ENCODE assay signal across 17 mouse cellular contexts in genomic region chr2:65553473-65553872, GRCm38 (mm10). TPM values are rescaled to one million over a fixed set of nuclear protein-coding genes. Genes with fewer than 3 reads are reported as not detected.
"Had no signal": no experiment of that assay in that cellular context is flagged by ENCODE, and none has a peak within 500 bp of the region (broad histone marks: within the 10 kb centered on the region; RNA-seq: fewer than 3 reads in every experiment).

No protein-coding gene starts in this region.

- H3K4me3 ChIP-seq: limb, embryonic 12.5 days; limb, embryonic 15.5 days; lung, embryonic 15.5 days; midbrain, embryonic 13.5 days had no signal

- H3K9ac ChIP-seq: limb, embryonic 12.5 days; limb, embryonic 15.5 days; liver, embryonic 14.5 days; lung, embryonic 15.5 days; midbrain, embryonic 13.5 days had no signal

- ATAC-seq: intestine, embryonic 16.5 days had no signal

- H3K27ac ChIP-seq: limb, embryonic 12.5 days; limb, embryonic 15.5 days; liver, embryonic 14.5 days; lung, embryonic 15.5 days; macrophage had no signal

- H3K4me1 ChIP-seq: limb, embryonic 15.5 days had no signal

- H3K27me3 ChIP-seq: limb, embryonic 12.5 days; limb, embryonic 15.5 days; lung, embryonic 15.5 days; midbrain, embryonic 13.5 days had no signal

- DNase-seq: kidney, adult 18-20 months; kidney, adult 9 months; kidney, postnatal 14 days; kidney, postnatal 4 days; left cerebral cortex, postnatal 4 days; lung, adult 18-20 months; lung, postnatal 14 days; thymus, adult 2 months; thymus, postnatal 14 days had no signal

- H3K4me2 ChIP-seq: limb, embryonic 12.5 days; limb, embryonic 15.5 days; lung, embryonic 15.5 days had no signal

- H3K9me3 ChIP-seq: limb, embryonic 12.5 days; limb, embryonic 15.5 days; lung, embryonic 15.5 days; midbrain, embryonic 13.5 days had no signal

- H3K36me3 ChIP-seq: limb, embryonic 12.5 days; limb, embryonic 15.5 days; lung, embryonic 15.5 days had no signal

RNA-seq across cellular contexts. Expression of gene Scn3a, which starts 14.0 kb away (rescaled TPM):
- total RNA-seq: megakaryocyte, adult 5-6 weeks had no signal
- polyA plus RNA-seq: macrophage had no signal
